Mouse (Mus musculus): ENCODE results near the gene Cntrob. TPM values are rescaled to one million over a fixed set of nuclear protein-coding genes. Genes with fewer than 3 reads are reported as not detected.
"Not testable (repeated sequence)": the region's sequence is repeated elsewhere in the genome, so short reads cannot be mapped to it uniquely, and the experiment has no call there.

Gene Cntrob
- total RNA-seq, 2 experiments from 2014 or later: 12.0 to 12.9 TPM

GRCm38 (mm10) chr11:69346441-69346840 lies 22.9 kb upstream of the Cntrob start:
- no peak for DNase-seq (ENCODE audit: low spot score in 2 of 2)

DNA sequence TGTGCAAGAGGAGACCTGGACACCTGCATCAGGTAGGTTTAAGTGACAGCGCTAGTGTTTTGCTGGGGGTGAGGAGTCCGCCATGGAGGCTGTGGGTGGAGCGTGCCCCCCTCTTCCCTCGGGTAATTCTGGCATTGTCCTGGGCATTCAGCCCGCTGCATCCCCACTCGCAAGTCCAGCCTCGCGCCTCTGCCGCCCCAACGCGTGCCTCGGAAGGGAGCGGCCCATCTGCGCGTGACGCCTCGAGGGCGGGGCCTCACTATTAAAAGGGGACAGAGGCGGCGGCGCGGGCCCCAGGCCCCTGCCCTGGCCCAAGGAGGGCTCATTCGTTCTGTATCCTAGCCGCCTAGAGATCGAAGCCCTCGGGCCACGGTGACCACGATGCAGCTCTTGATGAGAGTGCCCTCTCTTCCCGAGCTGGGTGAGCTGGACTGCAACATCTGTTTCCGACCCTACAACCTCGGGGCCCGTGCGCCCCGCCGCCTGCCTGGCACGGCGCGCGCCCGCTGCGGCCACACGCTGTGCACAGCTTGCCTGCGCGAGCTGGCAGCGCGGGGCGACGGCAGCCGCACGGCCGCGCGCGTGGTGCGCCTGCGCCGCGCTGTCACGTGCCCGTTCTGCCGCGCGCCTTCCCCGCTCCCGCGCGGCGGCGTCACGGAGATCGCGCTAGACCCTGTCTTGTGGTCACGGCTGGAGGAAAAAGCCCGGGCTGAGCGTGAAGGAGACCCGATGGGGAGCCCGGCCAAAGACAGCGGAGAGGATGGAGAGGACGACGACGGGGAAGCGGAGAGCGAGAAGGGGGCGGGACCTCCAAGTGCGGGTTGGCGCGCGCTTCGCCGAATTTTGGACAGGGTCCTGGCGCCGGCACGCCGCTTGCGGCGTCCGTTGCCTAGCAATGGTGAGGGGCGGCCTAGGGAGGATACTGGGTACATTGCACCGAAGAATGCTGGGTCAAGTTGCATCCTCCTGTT lies 16.9 kb upstream of the Cntrob start, which contains the start of gene Rnf227:
Rnf227 (plus strand) TSS at position 301 of the 971 bp plus-strand sequence.
- peak; percentile 42 to 72 for DNase-seq (ENCODE audit: low spot score in 2 of 2)

- no peak for DNase-seq (ENCODE audit: low spot score in 2 of 2)
These were observed 11.2 kb upstream of the Cntrob start for GRCm38 (mm10) chr11:69334796-69335195.

- no peak for DNase-seq (ENCODE audit: low spot score in 2 of 2)
These were observed 10.3 kb upstream of the Cntrob start for GRCm38 (mm10) chr11:69333922-69334321.

DNA sequence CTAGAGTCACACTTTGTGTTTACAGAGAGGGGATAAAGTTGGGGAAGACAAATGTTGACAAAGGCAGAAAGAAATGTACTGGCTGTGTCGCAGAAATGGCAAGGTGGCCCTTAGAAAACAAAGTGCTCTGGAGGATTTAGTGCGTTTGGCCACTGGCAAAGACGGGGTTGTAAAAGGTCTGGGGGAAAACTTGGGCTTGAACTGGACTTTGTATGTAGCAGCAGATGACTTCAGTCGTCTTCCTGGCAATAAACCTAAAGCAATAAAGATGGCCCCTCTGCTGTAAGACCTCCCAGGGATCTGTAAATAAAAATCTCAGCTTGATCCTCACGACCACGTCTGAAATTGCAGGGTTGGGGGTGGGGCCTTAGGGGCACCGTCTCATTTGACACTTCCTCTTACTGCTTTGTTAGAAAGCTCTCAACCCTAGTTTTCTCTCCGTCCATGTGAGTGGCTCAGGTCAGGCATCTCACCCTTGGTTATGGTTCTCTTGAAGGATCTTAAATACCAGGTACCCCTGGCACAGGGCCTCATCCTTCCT lies 9.2 kb upstream of the Cntrob start:
- DNase-seq (ENCODE audit: low spot score in 2 of 2): no peak

GRCm38 (mm10) chr11:69331929-69332405 lies 8.4 kb upstream of the Cntrob start:
- DNase-seq (ENCODE audit: low spot score in 2 of 2): peak in 1 of 2 experiments; percentile 75

DNA sequence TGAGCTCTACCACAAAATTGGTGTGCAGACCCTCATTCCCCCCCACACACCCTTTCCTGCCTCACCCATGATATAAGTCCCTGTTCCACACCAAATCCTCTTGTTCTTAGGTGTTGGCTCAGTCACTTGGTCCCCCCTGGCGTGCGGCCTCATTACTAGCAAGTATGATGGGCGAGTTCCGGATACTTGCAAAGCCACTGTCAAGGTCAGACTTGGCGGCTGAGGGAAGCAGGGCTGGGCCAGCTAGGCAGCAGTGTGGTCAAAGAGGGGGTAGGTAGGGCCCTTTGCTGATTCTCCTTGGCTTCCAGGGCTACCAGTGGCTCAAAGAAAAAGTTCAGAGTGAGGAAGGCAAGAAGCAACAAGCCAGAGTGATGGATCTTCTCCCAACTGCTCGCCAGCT lies 7.6 kb upstream of the Cntrob start:
- no peak for DNase-seq (ENCODE audit: low spot score in 2 of 2)

- no peak for DNase-seq (ENCODE audit: low spot score in 2 of 2)
These were observed 4.9 kb upstream of the Cntrob start for GRCm38 (mm10) chr11:69328517-69328916.

DNA sequence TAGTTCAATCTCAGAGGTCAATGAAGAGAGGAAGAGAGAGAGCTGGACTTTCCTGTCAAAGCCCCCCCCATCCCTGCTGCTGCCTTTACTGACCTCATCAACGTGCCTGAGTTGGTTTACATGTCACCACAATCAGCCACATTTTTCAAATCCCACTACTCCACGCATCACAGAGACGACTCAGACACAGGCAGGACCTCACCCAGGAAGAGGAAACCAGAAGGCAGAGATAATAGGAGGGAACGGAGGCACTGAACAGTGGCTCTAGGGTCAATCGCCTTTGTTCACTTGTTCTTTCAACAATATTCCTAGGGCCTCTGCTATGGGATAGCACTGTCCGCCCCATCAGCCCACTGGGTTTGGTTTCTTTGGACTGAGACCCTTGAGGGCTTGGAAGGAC lies 4.1 kb upstream of the Cntrob start:
- DNase-seq (ENCODE audit: low spot score in 2 of 2): no peak

DNA sequence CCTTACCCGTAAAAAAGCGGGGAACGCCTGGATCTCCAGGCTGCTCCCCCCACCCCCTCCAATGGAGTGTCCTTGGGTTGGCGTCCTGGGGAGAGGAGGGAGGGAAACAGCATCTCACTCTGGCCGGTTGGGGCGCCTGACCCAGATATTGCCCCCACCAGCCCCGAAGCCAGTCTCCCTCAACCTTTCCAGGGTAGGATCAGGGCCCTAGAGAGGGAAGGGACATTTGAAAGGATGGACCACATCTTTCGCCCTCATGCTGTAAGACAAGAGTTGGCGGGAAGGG lies 3.5 kb upstream of the Cntrob start:
- no peak for DNase-seq (ENCODE audit: low spot score in 2 of 2)

- peak in 1 of 2 experiments; percentile 41 for DNase-seq (ENCODE audit: low spot score in 2 of 2)
These were observed 3.0 kb upstream of the Cntrob start for GRCm38 (mm10) chr11:69326408-69327156.

- DNase-seq (ENCODE audit: low spot score in 2 of 2): peak in 1 of 2 experiments; percentile 79
These were observed 2.2 kb upstream of the Cntrob start, which contains the start of gene Kcnab3 for GRCm38 (mm10) chr11:69325628-69326407. TSS of gene Kcnab3 (plus strand) at chr11:69326258.

DNA sequence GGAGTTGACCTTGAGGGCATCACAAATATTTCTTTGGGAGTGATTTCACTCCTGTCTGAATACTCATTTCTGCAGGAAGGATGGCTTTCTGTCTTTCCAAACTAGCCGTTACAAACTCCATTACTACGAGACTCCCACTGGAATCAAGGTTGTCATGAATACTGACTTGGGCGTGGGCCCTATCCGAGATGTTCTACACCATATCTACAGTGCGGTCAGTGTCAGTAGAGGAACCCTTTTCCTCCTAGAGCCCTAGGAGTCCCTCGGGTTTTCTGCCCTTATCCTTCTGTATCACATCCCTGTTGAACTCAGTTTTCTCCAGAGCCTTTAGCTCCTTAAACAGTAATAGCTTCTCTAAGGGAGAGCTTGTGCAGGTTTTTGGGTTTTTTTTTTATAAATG lies 1.2 kb upstream of the Cntrob start:
- no peak for DNase-seq (ENCODE audit: low spot score in 2 of 2)

GRCm38 (mm10) chr11:69322693-69323471 lies 693 bp downstream of the Cntrob start:
- no peak for DNase-seq (ENCODE audit: low spot score in 2 of 2)

DNA sequence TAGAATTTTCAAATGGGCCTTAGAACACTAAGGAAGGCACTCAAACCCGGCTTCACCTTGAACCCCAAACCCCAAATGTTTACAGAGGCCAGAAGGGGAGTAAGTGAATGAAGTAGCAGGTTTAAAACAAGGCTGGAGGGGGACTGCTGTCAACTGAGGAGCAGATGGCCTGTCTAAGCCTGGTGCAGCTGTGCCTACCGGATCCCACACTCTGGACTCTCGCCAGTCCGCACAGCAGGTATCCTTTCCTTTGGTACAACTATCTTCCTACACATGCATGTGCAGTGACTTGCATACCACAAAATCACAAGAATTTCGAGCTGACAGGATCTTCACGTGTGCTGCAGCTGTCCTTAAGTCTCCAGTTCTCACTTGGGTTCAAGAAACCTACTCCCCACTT lies 1.6 kb downstream of the Cntrob start:
- no peak for DNase-seq (ENCODE audit: low spot score in 2 of 2)

- no peak for DNase-seq (ENCODE audit: low spot score in 2 of 2)
These were observed 2.0 kb downstream of the Cntrob start for GRCm38 (mm10) chr11:69321580-69321979.

DNA sequence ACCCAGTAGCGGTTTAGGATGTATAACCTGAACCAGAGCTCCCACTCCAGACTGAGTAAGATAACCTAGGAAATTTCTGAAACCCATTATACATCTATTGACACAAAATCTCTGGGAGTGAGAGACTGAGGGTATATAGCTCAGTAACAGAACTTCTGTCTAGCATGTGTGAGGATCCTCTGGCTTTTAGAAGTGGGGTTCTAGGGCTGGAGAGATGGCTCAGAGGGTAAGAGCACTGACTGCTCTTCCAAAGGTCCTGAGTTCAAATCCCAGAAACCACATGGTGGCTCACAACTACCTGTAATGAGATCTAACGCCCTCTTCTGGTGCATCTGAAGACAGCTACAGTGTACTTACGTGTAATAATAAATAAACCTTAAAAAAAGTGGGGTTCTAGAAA lies 5.6 kb downstream of the Cntrob start:
- not testable (repeated sequence) for DNase-seq (ENCODE audit: low spot score in 2 of 2)

GRCm38 (mm10) chr11:69316361-69316760 lies 7.2 kb downstream of the Cntrob start:
- DNase-seq (ENCODE audit: low spot score in 2 of 2): no peak

- no peak for DNase-seq (ENCODE audit: low spot score in 2 of 2)
These were observed 12.3 kb downstream of the Cntrob start for GRCm38 (mm10) chr11:69311266-69311665.

DNA sequence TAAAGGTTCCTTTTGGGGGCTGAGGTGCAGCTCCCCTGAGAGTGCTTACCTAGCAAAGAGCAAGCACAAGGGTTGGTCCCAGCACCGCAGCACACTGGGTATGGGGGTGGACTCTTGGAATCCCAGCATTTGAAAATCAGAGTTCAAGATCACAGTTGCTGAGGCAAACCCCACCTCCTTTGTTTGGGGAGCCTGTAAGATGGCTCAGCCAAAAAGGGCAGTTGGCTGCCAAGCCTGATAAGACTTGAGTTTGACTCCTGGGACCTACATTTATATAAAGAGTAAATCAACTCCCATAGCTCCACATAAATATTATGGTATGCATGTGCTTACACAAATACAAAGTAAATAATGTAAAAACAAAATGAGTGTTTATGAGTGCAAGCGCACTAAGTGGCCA lies 17.5 kb downstream of the Cntrob start:
- DNase-seq (ENCODE audit: low spot score in 2 of 2): no peak

All from gastrocnemius, postnatal 4 days (tissue).